11 mouse cellular contexts compared by ENCODE assay signal in the genomic region with DNA sequence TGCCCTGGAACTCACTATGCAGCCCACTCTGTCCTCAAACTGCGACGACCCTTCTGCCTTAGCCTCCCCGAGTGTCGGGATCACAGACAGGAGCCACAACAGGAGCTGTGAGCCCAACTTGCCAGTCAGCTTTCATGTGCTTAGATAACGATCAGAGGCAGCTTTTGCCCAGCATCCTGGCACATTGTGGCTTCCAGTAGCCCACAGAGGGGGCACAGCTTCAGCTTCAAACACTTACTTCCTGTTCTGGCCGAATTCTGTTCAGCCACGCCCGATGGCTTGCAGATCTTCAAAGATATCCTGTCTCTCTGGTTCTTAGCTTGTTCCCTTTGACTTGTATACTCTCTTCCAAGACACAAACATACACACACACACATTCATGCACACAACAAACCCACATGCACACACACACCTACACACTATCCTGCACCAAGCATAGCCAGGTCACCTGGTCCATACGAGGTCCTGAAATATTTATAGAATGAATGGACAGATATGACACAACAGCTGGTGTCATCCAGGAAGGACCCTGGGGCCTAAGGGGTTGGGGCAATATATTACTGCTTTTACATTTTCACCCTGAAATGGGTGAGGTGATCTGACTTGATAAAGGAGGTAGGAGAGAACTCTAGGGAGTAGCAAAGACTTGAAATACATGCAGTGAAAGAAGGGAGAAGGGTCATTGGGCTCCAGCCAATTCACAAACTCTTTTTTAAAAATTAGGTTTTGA. TPM values are rescaled to one million over a fixed set of nuclear protein-coding genes. Genes with fewer than 3 reads are reported as not detected.
DNase-seq lines count a peak whose midpoint lies in the region; ATAC-seq and TF ChIP-seq lines count a peak whose summit lies in the region.
"Had no signal": no experiment of that assay in that cellular context is flagged by ENCODE, and none has a peak within 500 bp of the region (broad histone marks: within the 10 kb centered on the region; RNA-seq: fewer than 3 reads in every experiment).

No protein-coding gene starts in this region.

- H3K4me1 ChIP-seq in kidney, adult 2 months (ENCODE audit: control insufficient read depth, insufficient read depth, low read length) = 0 out of 2 replicates have a peak, but pooled peaks cover 3% of the 10 kb centered on the region
- H3K4me1 ChIP-seq in G1E (ENCODE audit: insufficient read depth, low read depth, low read length) = peaks cover 49% of the 10 kb centered on the region
- H3K4me1 ChIP-seq in megakaryocyte, embryonic 14.5 days = peaks cover 64% of the 10 kb centered on the region
- no peaks in the 10 kb centered on the region for H3K4me1 ChIP-seq in midbrain, postnatal 0 days (ENCODE audit: insufficient read depth, low read length)
- H3K4me1 ChIP-seq: embryonic facial prominence, embryonic 12.5 days had no signal

- 0 out of 2 replicates have a peak, but pooled peaks cover 4% of the 10 kb centered on the region for H3K9me3 ChIP-seq in G1E (replicated peaks)
- peaks cover 3% of the 10 kb centered on the region; the same call in 1 of the 2 replicates for H3K9me3 ChIP-seq in megakaryocyte, embryonic 14.5 days
- no peaks in the 10 kb centered on the region for H3K9me3 ChIP-seq in midbrain, postnatal 0 days (ENCODE audit: low read length)
- H3K9me3 ChIP-seq: embryonic facial prominence, embryonic 12.5 days; heart, embryonic 15.5 days had no signal

- DNase-seq in kidney, adult 2 months = no peak
- no peak for DNase-seq in kidney, adult 11 months
- DNase-seq in G1E (ENCODE audit: low spot score) = peak; percentile 41
- DNase-seq in adrenal gland, postnatal 14 days = no peak
- DNase-seq in midbrain, postnatal 0 days (ENCODE audit: low spot score) = no peak
- no peak for DNase-seq in layer of hippocampus, adult 11-12 months (ENCODE audit: low spot score)

- TF ChIP-seq POLR2A in kidney, adult 2 months (IDR thresholded peaks at IDR 0.05; ENCODE audit: low read depth, low read length) = no peak

- no peaks in the 10 kb centered on the region for H3K36me3 ChIP-seq in kidney, adult 2 months (ENCODE audit: control insufficient read depth, insufficient read depth, low read length)
- H3K36me3 ChIP-seq in G1E (replicated peaks) = peaks cover 60% of the 10 kb centered on the region
- H3K36me3 ChIP-seq in megakaryocyte, embryonic 14.5 days (replicated peaks; ENCODE audit: low read length) = peaks cover 51% of the 10 kb centered on the region
- H3K36me3 ChIP-seq in midbrain, postnatal 0 days (ENCODE audit: insufficient read depth, low read length) = peaks cover 8% of the 10 kb centered on the region
- H3K36me3 ChIP-seq: embryonic facial prominence, embryonic 12.5 days had no signal

- 57% methylated on average over 9 of the region's 9 CpGs for WGBS in kidney, adult 2 months
- WGBS in midbrain, postnatal 0 days = 80% methylated on average over 9 of the region's 9 CpGs

- peak overlapping the region; percentile 42 for H3K27ac ChIP-seq in kidney, adult 2 months (ENCODE audit: insufficient read depth, low read depth, low read length)
- H3K27ac ChIP-seq in midbrain, postnatal 0 days (ENCODE audit: low read depth, low read length) = no peak overlapping the region
- H3K27ac ChIP-seq: embryonic facial prominence, embryonic 12.5 days; heart, embryonic 15.5 days; limb, embryonic 13.5 days had no signal

- no peak overlapping the region for H3K4me3 ChIP-seq in kidney, adult 2 months (ENCODE audit: insufficient read depth, low read depth, low read length)
- H3K4me3 ChIP-seq in G1E (ENCODE audit: low read depth, low read length) = peak overlapping the region; percentile 62; the same call in 1 of the 2 replicates
- peak overlapping the region; percentile 85 for H3K4me3 ChIP-seq in megakaryocyte, embryonic 14.5 days (replicated peaks)
- no peak overlapping the region for H3K4me3 ChIP-seq in midbrain, postnatal 0 days (ENCODE audit: low read depth, low read length)
- H3K4me3 ChIP-seq: embryonic facial prominence, embryonic 12.5 days; heart, embryonic 15.5 days; limb, embryonic 13.5 days had no signal

- H3K4me2 ChIP-seq in midbrain, postnatal 0 days (ENCODE audit: low read depth, low read length, poor library complexity, severe bottlenecking) = no peak overlapping the region
- H3K4me2 ChIP-seq: embryonic facial prominence, embryonic 12.5 days; heart, embryonic 15.5 days; limb, embryonic 13.5 days had no signal

- no peak for TF ChIP-seq CTCF in kidney, adult 2 months (conservative IDR thresholded peaks at IDR 0.05; ENCODE audit: insufficient read depth, insufficient read length, low read depth, low read length)
- TF ChIP-seq CTCF in G1E (IDR thresholded peaks at IDR 0.05; ENCODE audit: low read depth, low read length) = no peak
- no peak for TF ChIP-seq CTCF in midbrain, postnatal 0 days (IDR thresholded peaks at IDR 0.05)

- no peaks in the 10 kb centered on the region for H3K27me3 ChIP-seq in kidney, adult 2 months (replicated peaks; ENCODE audit: control insufficient read depth, insufficient read depth, low read length)
- H3K27me3 ChIP-seq in G1E (ENCODE audit: insufficient read depth, low read length) = no peaks in the 10 kb centered on the region
- no peaks in the 10 kb centered on the region for H3K27me3 ChIP-seq in megakaryocyte, embryonic 14.5 days (replicated peaks)
- no peaks in the 10 kb centered on the region for H3K27me3 ChIP-seq in midbrain, postnatal 0 days (ENCODE audit: insufficient read depth, low read length)
- H3K27me3 ChIP-seq: embryonic facial prominence, embryonic 12.5 days; heart, embryonic 15.5 days; limb, embryonic 13.5 days had no signal

- ATAC-seq in G1E (ENCODE audit: extremely low read depth, insufficient number of reproducible peaks, low FRiP score, poor library complexity, severe bottlenecking) = peak; percentile 89
- ATAC-seq in inflammation-experienced regulatory T-cells, adult 6 months = peak; percentile 85
- ATAC-seq in midbrain, postnatal 0 days (ENCODE audit: low FRiP score) = no peak

- H3K9ac ChIP-seq in midbrain, postnatal 0 days (replicated peaks; ENCODE audit: low read length, poor library complexity, severe bottlenecking) = no peak overlapping the region
- H3K9ac ChIP-seq: embryonic facial prominence, embryonic 12.5 days; heart, embryonic 15.5 days; limb, embryonic 13.5 days had no signal

RNA-seq across cellular contexts. Expression of gene Myl6b, which starts 6.3 kb away (rescaled TPM):
- 8.4 and 10.6 TPM in 2 replicates for polyA plus RNA-seq in kidney, adult 2 months (2012; rRNA removed)
- total RNA-seq in G1E (2014; fragmentation: Nextera tagmentation) = 11.4 and 13.1 TPM in 2 replicates
- total RNA-seq in G1E (2017) = 1.7 and 2.0 TPM in 2 replicates
- polyA plus RNA-seq in G1E (2012) = 14.7 and 17.4 TPM in 2 replicates
- 1 to 10 TPM; 2.7 to 4.6 (median 4.5) TPM for polyA plus RNA-seq in inflammation-experienced regulatory T-cells, adult 6 months (2017; shearing (Covaris generic))
- polyA plus RNA-seq in megakaryocyte, embryonic 14.5 days (2012; ENCODE audit: insufficient read depth, low replicate concordance) = 9.5 and 15.9 TPM in 2 replicates
- total RNA-seq in adrenal gland, postnatal 14 days (2021) = 4.7 and 5.0 TPM in 2 replicates
- total RNA-seq in midbrain, postnatal 0 days (2014; rRNA removed) = 24.6 and 28.6 TPM in 2 replicates
- 4.9 and 5.4 TPM in 2 replicates for polyA plus RNA-seq in midbrain, postnatal 0 days (2015; fragmentation: Nextera tagmentation; extraction: Ambion mirVana)

RNA-seq across cellular contexts. Expression of gene Myl6, which starts 10.9 kb away (rescaled TPM):
- polyA plus RNA-seq in kidney, adult 2 months (2012; rRNA removed) = 897 and 1,416 TPM in 2 replicates
- total RNA-seq in G1E (2014; fragmentation: Nextera tagmentation) (207 and 266 TPM in 2 replicates), G1E (2017) (1,414 and 1,457 TPM in 2 replicates)
- 273 and 359 TPM in 2 replicates for polyA plus RNA-seq in G1E (2012)
- polyA plus RNA-seq in inflammation-experienced regulatory T-cells, adult 6 months (2017; shearing (Covaris generic)) = 1,000 to 10,000 TPM in 1 of 3 experiments, 100 to 1,000 TPM in 2; 949 to 1,454 (median 955) TPM
- 175 and 2,406 TPM in 2 replicates for polyA plus RNA-seq in megakaryocyte, embryonic 14.5 days (2012; ENCODE audit: insufficient read depth, low replicate concordance)
- 800 and 862 TPM in 2 replicates for total RNA-seq in adrenal gland, postnatal 14 days (2021)
- total RNA-seq in midbrain, postnatal 0 days (2014; rRNA removed) = 648 and 715 TPM in 2 replicates
- 946 and 1,057 TPM in 2 replicates for polyA plus RNA-seq in midbrain, postnatal 0 days (2015; fragmentation: Nextera tagmentation; extraction: Ambion mirVana)

RNA-seq across cellular contexts. Expression of gene Esyt1, which starts 20.9 kb away (rescaled TPM):
- 24.5 and 25.5 TPM in 2 replicates for polyA plus RNA-seq in kidney, adult 2 months (2012; rRNA removed)
- total RNA-seq in G1E (2014; fragmentation: Nextera tagmentation) = 31.8 and 36.0 TPM in 2 replicates
- 98.1 and 107 TPM in 2 replicates for total RNA-seq in G1E (2017)
- 72.2 and 80.2 TPM in 2 replicates for polyA plus RNA-seq in G1E (2012)
- 10 to 100 TPM; 68.4 to 89.7 (median 70.4) TPM for polyA plus RNA-seq in inflammation-experienced regulatory T-cells, adult 6 months (2017; shearing (Covaris generic))
- polyA plus RNA-seq in megakaryocyte, embryonic 14.5 days (2012; ENCODE audit: insufficient read depth, low replicate concordance) = 48.5 and 62.5 TPM in 2 replicates
- total RNA-seq in adrenal gland, postnatal 14 days (2021) = 28.5 and 36.9 TPM in 2 replicates
- total RNA-seq in midbrain, postnatal 0 days (2014; rRNA removed) = 16.2 and 16.6 TPM in 2 replicates
- 7.3 and 7.4 TPM in 2 replicates for polyA plus RNA-seq in midbrain, postnatal 0 days (2015; fragmentation: Nextera tagmentation; extraction: Ambion mirVana)

RNA-seq across cellular contexts. Expression of gene Zc3h10, which starts 42.8 kb away (rescaled TPM):
- polyA plus RNA-seq in kidney, adult 2 months (2012; rRNA removed) = 10.0 and 11.3 TPM in 2 replicates
- total RNA-seq in G1E (2014; fragmentation: Nextera tagmentation) (7.2 and 9.2 TPM in 2 replicates), G1E (2017) (12.0 and 13.3 TPM in 2 replicates)
- 21.1 and 21.9 TPM in 2 replicates for polyA plus RNA-seq in G1E (2012)
- polyA plus RNA-seq in inflammation-experienced regulatory T-cells, adult 6 months (2017; shearing (Covaris generic)) = 1 to 10 TPM; 5.6 to 9.2 (median 6.0) TPM
- polyA plus RNA-seq in megakaryocyte, embryonic 14.5 days (2012; ENCODE audit: insufficient read depth, low replicate concordance) = 21.5 and 24.2 TPM in 2 replicates
- total RNA-seq in adrenal gland, postnatal 14 days (2021) = 12.6 and 13.5 TPM in 2 replicates
- total RNA-seq in midbrain, postnatal 0 days (2014; rRNA removed) = 20.6 and 30.3 TPM in 2 replicates
- 12.0 and 12.5 TPM in 2 replicates for polyA plus RNA-seq in midbrain, postnatal 0 days (2015; fragmentation: Nextera tagmentation; extraction: Ambion mirVana)

RNA-seq across cellular contexts. Expression of gene Rpl41, which starts 44.3 kb away (rescaled TPM):
- 1,799 and 2,275 TPM in 2 replicates for polyA plus RNA-seq in kidney, adult 2 months (2012; rRNA removed)
- total RNA-seq in G1E (2014; fragmentation: Nextera tagmentation) (2,429 and 2,736 TPM in 2 replicates), G1E (2017) (5,596 and 6,924 TPM in 2 replicates)
- polyA plus RNA-seq in G1E (2012) = 10,155 and 11,415 TPM in 2 replicates
- polyA plus RNA-seq in inflammation-experienced regulatory T-cells, adult 6 months (2017; shearing (Covaris generic)) = 1,000 to 10,000 TPM; 5,582 to 7,160 (median 6,033) TPM
- polyA plus RNA-seq in megakaryocyte, embryonic 14.5 days (2012; ENCODE audit: insufficient read depth, low replicate concordance) = 1,477 and 10,817 TPM in 2 replicates
- 2,356 and 2,777 TPM in 2 replicates for total RNA-seq in adrenal gland, postnatal 14 days (2021)
- total RNA-seq in midbrain, postnatal 0 days (2014; rRNA removed) = 772 and 807 TPM in 2 replicates
- 2,464 and 2,473 TPM in 2 replicates for polyA plus RNA-seq in midbrain, postnatal 0 days (2015; fragmentation: Nextera tagmentation; extraction: Ambion mirVana)

Comparison
In these comparisons a context has a peak if more than half of its experiments do, and no peak if none do; other contexts are left out.
1. H3K4me3 ChIP-seq: peak in G1E (single experiment) and megakaryocyte, embryonic 14.5 days (single experiment); none in kidney, adult 2 months (single experiment) and midbrain, postnatal 0 days (single experiment).